Mouse (Mus musculus): ENCODE results near the gene Tnni3.

Gene Tnni3

DNA sequence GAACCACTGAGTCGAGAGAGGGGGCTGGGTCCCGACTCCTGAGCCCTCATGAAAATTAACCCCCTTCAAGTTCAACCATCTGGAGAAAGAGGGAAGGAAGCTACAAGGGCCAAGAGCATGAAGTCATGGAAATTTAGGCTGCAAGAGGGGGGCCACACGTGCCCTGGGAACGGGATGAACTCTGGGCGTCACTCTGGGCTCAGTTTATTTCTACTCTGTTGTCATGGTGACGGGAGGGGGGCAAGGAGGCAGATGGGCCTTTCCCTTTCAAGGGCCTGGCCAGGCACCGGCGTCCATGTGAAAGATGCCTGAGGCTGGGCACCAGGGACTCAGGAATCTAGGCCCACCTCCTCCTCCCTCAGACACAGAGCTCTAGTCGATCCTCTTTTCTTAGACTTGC lies 25.8 kb downstream of the Tnni3 start:
- peak; percentile 84 for DNase-seq (ENCODE audit: low spot score)

DNA sequence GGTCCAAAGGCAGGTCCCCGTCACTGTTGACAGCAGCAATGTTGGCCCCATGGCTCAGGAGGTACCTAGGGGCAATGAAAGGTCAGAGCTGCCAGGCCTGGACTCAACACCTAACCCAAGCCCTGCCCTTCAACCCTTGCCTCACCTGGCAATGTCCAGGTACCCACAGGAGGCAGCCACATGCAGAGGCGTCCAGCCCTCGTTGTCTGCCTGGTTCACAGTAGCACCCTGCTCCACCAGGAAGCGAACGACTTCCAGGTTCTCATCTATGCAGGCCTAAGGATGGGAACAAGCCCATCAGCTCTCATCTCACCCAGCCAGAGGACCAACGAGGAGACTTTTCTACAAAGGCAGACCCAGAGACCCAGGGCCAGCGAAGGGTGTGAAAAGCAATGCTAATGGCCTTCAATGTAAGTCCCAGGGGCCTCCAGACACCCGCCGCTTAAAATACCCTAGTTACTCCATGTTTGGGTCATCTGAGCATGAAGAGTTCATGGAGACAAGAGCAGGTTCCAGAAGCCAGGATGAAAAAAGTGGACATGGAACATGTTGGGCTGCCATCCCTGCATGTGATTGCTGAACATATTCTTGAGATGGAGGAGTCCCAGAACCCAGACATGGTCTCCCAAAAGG lies 26.6 kb downstream of the Tnni3 start:
- DNase-seq (ENCODE audit: low spot score) = no peak

DNA sequence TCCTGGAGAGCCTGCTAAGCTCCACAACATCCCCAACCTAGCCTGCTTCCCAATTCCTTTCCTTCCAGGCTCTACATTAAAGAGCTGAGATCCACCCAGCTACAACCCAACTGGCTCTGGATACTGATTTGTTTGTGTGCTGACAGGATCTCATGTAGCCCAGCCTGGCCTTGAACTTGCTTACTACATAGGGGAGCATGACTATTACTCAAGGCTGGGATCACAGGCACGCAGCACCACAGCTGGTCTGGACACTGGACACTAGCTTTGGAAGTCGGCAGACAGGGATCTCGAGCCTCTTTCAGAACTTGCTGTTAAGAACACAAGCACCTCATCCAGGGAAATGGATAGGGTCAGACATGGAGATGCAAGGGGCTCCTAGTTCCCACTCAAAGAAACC lies 27.6 kb downstream of the Tnni3 start:
- no peak for DNase-seq (ENCODE audit: low spot score)

DNA sequence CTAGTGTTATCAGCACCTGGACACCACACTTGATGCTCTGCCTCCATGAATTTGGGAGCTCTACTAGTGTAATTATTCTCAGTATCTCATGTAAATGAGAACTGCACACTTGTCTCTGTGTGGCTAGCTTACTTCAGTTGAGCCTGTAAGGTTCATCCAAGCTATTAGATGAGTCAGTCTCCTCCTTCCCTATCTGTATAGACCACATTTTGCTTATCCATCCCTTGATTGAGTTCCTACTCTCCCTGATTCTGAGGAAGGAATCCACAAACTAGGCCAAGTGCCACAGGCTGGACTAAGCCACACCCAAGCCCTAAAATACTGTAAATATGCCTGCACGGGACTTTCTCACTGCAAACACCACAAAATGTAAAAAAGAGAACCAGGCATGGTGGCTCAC lies 30.0 kb downstream of the Tnni3 start:
- DNase-seq (ENCODE audit: low spot score) = no peak

DNA sequence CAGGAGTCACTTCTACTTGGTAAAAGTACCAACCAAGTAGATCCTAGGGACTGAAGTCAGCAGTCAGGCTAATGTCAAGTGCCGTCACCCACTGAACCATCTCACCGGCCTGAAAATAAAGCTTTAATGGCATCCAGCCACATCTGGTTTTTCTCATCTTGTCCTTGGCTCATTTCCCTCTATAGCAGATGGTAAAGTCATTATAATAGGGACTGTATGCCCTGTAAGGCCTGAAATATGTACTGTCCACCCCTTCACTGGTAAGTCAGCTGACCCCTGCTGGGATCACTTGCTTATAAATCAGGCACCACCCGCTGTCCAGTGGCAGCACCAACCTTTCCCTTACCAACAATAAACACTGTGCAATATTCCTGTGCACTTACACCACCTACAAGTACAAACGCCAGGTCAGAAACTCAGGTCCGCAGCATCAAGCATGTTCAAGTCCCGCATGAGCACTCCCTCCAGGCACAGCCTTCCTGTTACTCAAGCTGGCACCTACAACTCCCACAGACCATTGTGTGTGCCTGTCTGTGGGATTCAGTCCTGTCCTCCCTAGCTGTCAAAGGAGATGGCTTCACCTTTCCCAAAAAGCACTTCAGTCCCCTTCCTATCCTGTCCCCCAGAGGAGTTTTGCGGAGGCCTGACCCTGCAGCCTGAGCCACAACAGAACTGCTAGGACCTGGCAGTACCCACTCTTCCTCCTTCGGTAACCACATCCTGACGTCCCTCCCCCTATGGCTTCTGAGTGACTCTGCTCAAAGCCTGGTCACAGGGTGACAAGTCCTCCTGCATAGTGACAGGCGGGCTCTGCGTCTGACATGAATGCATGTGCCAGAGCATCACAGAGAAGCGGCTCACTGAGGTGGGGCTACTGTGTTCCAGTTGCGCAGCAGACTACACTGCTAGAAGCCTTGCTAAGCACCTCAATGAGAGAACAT lies 31.5 kb downstream of the Tnni3 start:
- peak; percentile 83 for DNase-seq (ENCODE audit: low spot score)

DNA sequence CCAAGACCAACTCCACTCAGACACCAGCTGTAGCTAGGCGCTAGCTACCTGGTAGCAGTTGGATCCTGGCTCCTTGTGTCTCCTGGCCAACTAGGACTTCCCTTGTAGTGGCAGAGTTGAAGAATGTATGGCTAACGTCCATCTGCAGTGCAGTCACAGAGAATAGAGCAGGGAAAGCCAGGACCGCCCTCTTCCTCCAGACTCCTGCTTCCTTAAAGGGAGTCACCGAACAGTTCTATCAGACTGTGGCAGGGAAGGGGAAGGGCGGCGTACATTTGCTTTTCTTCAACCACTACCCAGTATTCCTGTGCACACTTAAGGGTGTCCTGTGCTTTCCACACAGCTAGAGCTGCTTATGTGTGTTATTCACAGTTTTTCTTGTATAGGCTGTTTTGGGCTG lies 32.7 kb downstream of the Tnni3 start:
- DNase-seq (ENCODE audit: low spot score) = no peak

DNA sequence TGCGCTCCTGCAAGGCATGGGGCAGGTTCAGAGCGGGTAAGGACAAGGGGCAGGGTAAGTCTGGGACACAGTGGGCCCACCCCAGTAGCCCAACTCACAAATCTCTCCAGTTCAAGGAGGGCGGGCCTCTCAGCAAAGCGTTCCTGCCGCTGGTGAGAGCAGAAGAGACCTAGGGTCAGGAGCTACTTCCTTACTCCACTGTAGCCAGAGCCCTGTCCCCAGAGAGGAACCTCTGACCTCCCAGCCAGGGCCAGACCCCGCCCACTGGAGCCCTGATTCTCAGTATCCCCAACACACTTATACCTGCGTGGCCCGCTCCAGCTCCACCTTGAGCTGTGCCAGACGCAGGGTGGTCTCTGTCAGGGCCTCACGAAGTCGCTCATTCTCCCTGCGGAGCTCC lies 41.7 kb downstream of the Tnni3 start:
- no peak for DNase-seq (ENCODE audit: low spot score)

DNA sequence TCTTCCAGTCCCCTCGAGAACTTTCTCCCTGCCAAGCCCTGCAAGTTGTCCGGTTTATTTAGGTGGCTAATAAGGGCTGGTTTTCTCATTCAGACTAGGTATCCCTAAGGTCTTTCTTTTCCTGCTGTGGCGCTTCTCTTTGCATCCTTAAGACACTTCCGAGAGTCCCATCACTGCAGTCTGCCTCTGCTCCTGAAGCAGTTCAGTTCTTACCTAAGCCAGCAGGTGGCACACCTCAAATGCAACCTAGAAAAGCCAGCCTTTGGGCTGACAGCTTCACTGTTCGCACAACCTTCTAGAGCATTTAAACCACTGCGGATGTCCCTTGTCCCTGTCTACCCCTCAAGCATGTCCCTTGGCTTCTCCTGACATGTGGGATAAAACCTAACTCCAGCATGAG lies 44.4 kb downstream of the Tnni3 start:
- DNase-seq (ENCODE audit: low spot score) = peak; percentile 59

DNA sequence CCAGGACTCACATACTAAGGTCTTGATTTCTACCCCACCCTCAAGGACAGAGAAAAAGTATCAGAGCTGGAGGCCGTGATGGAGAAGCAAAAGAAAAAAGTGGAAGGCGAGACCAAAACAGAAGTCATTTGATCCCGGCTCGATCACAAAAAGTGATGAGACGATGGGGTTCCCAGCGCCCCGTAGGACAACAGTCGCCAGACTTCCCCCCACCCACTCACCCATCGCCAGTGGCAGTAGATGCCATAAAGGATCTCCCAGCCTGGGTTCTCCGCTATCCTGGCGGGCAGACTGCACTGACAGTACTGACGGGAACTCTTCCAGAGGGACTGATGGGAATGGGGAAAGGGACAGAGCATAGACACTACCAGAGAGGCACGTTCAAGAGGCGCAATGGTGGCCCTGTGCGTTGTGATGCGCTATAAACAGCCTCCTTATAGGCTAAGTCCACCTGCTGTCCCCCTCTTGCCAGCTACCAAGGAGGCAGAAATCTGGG lies 45.2 kb downstream of the Tnni3 start:
- DNase-seq (ENCODE audit: low spot score) = no peak

DNA sequence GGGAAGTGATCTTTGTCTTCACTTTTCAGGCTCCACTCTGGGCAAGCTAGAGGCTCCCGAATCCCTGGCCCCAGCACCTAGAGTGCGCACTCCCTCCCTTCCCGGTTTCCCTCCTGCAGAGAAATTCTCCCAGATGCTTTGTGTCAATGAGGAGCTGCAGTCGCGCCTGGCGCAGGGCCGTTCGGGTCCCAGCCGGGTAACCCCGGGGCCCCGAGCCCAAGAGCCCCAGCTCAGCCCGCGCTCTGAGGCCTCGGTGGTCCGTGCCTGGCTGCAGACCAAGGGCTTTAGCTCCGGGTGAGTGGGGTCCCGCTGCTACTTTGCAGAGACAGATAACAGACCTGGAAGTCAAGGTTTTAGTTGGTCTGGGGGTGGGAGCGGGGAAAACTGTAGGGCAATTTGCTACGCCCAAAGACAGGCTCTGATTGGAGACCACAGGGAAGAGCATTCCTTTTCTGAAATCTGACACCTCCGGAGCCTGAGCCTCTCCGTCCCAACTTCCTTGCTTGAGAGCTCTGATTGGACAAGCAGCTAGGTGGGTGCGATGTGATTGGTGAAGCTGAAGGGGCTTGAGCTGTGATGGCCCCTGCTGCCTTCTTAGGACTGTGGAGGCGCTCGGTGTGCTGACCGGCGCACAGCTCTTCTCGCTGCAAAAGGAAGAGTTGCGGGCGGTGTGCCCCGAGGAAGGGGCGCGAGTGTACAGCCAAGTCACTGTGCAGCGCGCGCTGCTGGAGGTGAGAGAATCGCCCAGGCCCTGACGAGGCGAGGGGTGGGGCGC lies 45.8 kb downstream of the Tnni3 start:
- no peak for DNase-seq (ENCODE audit: low spot score)

DNA sequence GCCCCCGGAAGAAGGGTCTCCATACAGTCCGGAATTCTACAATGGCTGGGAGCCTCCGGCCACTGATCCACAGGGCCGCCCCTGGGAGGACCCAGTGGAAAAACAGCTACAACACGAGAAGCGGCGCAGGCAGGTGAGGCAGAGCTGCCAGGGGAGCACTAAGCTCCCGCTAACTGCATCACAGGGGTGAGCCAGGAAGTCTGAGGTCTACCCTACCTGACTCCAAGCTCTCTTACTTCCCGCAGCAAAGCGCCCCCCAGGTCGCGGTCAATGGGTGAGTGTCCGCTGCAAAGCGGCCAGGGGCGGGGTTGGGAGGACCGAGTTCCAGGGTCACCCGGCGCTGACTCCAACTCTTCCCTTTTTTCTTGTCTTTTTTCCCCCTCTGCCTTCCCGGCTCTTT lies 50.1 kb downstream of the Tnni3 start:
- DNase-seq (ENCODE audit: low spot score) = no peak

DNA sequence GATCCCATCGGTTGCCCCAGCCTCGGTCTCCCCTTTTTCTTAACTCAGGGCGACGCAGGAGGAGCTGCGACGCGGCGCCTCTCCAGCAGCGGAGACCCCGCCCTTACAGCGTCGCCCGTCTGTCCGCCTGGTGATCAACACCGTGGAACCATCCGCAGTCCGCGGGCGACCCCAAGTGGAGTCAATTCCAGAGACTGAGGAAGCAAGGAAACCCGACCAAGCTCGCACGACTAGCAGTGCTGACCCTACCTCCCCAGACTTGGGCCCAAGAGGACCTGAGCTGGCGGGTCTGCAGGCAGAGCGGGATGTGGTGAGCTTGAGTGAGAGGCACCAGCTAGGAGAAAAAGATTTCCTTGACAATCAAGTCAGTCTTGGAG lies 52.9 kb downstream of the Tnni3 start:
- peak; percentile 76 for DNase-seq (ENCODE audit: low spot score)

DNA sequence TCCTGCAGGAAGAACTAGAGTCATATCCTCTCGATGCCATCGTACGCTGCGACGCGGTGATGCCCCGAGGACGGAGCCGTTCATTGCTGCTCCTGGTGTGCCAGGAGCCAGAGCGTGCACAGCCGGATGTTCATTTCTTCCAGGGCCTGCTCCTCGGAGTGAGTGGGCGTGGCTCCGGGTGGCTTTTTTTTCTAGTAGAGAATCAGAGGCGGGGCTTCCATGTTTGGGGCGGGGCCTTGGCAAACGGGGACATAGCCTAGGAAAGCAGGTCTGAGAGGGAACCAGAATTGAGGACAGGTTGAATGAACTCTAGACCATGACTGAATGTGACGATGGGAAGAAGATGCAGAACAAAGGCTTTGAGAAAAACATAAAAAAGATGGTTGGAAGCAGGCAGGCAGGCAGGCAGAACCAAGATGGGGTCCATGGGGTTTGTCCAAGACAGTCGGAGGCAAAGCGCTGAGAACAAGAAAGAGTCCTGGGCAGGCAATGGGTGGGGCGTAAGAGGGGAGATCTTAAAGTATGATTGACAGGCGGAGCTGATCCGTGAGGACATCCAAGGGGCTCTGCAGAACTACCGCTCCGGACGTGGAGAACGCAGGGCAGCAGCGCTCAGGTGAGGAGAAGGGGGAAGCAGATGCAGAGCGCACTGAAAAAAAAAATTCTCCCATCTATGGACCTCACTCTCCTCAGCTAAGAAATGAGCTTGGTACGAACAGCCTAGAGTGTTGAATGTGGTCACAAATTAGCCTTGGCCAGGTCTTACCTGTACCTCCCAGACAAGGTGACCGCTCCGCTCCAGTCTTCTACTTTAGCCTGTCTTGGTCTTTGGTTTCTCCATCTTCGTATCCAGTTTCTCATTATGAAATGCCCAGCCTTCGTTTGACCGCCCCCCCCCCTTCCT lies 53.5 kb downstream of the Tnni3 start:
- peak; percentile 71 for DNase-seq (ENCODE audit: low spot score)

Data from MN1 (cell line).